Mouse (Mus musculus) colon, adult 2 months (tissue): ENCODE results near the gene Rpl27a. TPM values are rescaled to one million over a fixed set of nuclear protein-coding genes. Genes with fewer than 3 reads are reported as not detected.

ENCODE experiments used
- polyA plus RNA-seq: library from polyadenylated mRNA; depleted of rRNA; stranded (reverse); fragments of >200 nt; gene quantifications from 2 replicates; pipeline ENCODE4 v1.2.3, GENCODE M21; 2012; rRNA removed

Gene Rpl27a
- 369 and 454 TPM in 2 replicates for polyA plus RNA-seq

GRCm38 (mm10) chr7:109518838-109519696 is at the start of gene Rpl27a:
Rpl27a (plus strand) TSS chr7:109519147.

GRCm38 (mm10) chr7:109508034-109508433 is 10.9 kb upstream of the Rpl27a start, which contains the start of gene Trim66:
Trim66 (minus strand) TSS chr7:109508134.

Other genes starting within 250 kb of the Rpl27a start
- not detected in 2 replicates for gene Stk33, start 80.1 kb upstream of the Rpl27a start, polyA plus RNA-seq
- gene Trim66, start 11.0 kb upstream of the Rpl27a start, polyA plus RNA-seq, result 0.07 TPM in 2 replicates
- gene St5, start 184.5 kb downstream of the Rpl27a start, polyA plus RNA-seq, result 46.7 and 55.8 TPM in 2 replicates
- 8.2 and 9.3 TPM in 2 replicates for gene Akip1, start 184.5 kb downstream of the Rpl27a start, polyA plus RNA-seq
- gene BC051019, start 204.7 kb downstream of the Rpl27a start, polyA plus RNA-seq, result 0.51 and 0.95 TPM in 2 replicates
- gene Ascl3, start 212.6 kb downstream of the Rpl27a start, polyA plus RNA-seq, result 0.56 and 0.61 TPM in 2 replicates
- gene Tmem9b, start 233.7 kb downstream of the Rpl27a start, polyA plus RNA-seq, result 42.9 and 54.3 TPM in 2 replicates